Mouse (Mus musculus): ENCODE data around the gene Snap47.

The Snap47 gene

DNA sequence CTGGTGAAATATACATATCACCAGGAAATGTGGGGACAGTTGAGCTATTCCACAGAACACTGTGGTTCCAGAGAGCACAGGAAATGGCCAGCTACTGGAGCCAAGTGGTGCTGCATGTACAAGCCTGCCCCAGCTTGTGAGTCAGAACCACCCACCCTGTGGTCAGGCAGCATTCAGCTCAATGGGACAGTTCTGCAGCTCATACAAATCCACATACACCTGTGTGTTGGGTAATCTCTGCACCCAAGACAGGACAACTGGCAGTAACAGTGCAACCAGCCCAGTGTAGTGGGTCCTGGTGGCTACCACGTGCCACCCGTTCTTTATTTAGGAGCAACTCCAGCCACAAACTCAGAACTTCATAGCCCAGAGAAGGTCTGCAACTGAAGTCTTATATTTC, 29.0 kb downstream of the Snap47 start:
- DNase-seq (ENCODE audit: low read depth) = no peak

DNA sequence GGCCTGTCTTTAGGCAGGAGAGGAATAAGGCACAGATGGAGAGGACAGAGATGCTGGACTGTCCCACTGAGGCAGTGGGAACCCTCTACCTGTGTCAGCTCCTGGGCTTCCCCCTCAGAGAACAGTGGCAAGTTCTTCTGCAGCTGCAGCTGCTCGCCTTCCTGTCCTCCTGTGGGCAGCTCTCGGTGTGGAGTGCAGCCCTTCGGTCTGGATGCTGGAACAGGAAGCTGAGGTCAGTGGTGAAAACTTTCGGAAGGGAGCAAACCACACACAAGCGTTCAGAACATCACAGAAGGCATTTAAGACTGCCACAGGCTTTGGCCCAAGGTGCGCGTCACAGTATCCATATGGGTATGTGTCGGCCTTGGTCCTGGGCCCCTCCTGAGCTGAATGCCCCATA, 29.6 kb downstream of the Snap47 start:
- no peak for DNase-seq (ENCODE audit: low read depth)

GRCm38 (mm10) chr11:59418708-59419107, 32.3 kb downstream of the Snap47 start:
- DNase-seq (ENCODE audit: low read depth) = no peak

DNA sequence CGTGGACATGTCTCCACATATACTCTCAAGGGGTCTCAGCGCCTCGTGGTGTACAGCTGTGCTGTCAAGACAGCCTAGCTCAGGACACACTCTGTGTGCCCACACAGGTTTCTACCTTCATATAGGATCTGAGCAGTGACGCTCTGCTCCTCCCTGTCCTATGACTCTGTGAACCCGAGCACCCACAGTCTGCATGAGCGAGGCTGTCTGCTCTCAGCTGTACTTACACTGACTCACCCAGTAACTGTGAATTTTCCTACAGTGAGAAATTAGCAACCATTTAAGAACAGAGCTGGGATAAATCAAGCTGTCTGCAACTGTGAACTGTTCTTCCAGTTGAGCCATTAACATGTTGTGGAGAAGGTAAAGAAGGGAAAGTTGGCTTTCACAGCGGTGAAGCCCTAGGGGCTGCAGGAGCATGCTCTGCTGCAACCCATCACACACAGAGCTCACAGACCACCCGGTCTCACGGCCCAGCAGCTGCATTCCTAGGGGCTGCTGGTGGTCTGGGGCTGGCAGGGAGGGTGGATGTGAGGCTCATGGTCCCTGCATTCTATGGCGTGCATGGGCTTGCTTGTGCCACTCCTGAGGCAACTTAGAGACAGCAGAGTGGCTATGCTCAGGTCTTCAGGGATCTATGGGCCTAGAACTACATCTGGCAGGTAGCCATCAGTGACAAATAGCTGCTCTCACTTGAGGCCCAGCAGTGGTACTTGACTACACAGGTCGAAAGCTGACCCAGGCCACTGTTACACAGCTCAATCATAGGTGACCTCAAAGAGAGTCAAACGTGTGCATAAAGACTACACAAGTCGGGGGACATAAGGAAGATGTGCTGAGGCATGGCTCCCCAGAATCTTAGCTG, 37.8 kb downstream of the Snap47 start:
- DNase-seq (ENCODE audit: low read depth) = no peak

DNA sequence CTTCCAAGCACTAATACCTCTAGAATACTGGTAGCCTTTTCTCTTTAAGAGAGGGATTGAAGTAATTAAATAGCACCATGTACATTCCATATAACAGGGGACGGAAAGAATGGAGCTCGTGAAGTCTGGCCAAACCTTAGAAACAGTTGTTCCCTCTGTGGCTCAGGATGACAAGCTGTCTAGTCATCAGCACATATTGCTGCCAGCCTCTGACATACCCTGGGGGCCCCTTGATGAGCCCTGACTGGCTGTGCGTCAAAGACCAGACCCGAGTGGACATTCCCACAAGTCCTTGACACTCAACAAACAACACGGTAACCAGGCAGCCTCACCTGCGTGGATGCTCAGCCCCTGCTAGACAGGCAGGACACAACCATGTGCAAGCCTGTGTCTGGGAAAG, 38.9 kb downstream of the Snap47 start:
- no peak for DNase-seq (ENCODE audit: low read depth)

- DNase-seq (ENCODE audit: low read depth) = no peak
Measured at GRCm38 (mm10) chr11:59410851-59411250, 40.1 kb downstream of the Snap47 start.

DNA sequence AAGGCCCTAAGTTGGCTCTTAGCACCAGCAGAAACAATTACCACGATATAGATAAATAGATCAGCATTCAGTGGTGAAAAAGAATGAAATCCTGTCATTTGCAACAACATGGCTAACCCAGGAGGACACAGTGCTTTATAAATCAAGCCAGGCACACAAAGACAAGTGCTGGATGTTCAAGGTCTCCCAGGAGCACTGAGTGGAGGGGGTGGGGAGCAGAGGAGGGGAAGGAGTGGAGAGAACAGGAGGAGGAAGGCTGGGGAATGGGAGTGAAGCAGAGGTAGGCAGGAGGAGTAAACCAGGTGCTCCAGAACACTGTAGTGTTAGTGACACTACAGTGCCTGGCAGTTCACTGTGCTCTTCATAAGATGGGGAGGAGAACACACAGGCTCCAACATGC, 45.2 kb downstream of the Snap47 start:
- no peak for DNase-seq (ENCODE audit: low read depth)

- DNase-seq (ENCODE audit: low read depth) = no peak
Measured at GRCm38 (mm10) chr11:59400876-59401275, 50.1 kb downstream of the Snap47 start.

- no peak for DNase-seq (ENCODE audit: low read depth)
Measured at GRCm38 (mm10) chr11:59399830-59400229, 51.2 kb downstream of the Snap47 start.

DNA sequence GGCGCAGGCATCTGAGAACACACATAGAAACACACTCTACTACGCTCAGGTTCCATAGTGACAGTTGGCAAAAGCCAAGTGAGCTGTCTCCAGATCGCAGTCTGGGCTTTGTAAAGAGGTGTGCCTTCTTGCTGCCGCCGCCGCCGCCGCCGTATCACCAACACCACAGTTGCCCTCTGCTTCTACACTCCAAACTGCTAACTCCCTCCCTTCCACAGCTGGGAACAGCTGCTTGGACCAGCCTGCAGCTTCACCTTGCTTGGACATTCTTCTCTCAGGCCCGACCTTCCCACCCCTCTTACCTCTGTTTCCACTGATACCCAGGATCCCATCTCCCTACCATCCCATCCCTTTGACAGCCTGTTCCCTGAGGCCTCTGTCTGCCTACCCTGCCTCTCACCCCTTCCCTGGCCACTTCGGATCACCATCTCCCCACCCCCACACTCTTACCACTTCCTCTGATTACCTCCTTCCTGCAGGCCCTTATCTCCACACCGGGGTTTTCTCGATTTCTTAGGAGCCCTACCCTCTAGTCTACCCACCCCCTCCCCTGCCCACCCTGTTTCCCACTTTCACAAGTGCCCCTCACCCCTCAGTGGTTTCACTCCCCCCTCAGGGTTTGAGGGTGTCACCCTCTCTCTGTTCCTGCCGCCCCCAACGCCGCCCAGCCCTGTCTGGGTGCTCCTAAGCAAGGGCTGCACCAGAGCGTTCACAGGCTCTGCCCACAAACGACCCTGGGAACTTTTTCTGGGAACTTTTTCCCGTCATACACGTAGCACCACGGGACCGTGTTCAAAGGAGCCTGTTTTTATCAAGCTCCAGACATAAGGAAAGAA, 53.2 kb downstream of the Snap47 start:
- DNase-seq (ENCODE audit: low read depth) = no peak

GRCm38 (mm10) chr11:59394451-59394850, 56.5 kb downstream of the Snap47 start:
- DNase-seq (ENCODE audit: low read depth) = no peak

- DNase-seq (ENCODE audit: low read depth) = no peak
Measured at GRCm38 (mm10) chr11:59393591-59393990, 57.4 kb downstream of the Snap47 start.

DNA sequence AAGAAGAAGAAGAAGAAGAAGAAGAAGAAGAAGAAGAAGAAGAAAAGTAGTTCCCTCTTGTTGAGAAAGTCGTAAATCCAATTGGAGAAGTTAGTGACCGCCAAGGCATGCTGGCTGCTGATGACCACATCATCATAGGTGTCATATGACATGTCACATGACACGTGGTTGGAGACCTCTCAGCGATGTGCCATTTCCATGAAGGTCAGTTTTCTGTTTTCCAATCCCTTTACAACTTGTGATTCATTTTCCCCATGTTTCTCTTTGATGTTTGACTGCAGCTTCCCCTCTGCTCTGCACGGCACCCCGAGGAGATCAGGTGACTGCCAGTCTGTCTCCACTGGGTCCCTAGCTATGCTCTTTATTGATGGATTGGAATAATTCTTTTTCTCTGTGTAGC, 58.7 kb downstream of the Snap47 start:
- no peak for DNase-seq (ENCODE audit: low read depth)

DNA sequence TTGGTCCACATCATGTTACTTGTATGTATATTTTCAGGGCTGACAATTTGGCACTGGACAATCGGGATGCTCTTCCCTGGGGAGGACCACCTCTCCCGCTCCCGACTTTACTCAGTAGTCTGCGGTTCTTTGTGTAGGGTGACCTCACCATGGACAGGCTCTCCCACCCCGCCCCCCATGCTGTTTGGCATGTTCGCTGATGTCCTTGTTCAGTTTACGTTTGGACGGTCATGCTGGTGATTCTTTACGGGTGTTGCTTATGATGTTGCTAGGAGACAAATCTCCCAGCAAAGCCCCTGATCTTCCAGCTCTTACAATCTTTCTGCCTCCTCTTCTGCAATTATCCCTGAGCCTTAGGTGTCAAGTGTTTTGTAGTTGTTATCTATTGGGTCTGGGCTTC, 60.5 kb downstream of the Snap47 start:
- no peak for DNase-seq (ENCODE audit: low read depth)

DNA sequence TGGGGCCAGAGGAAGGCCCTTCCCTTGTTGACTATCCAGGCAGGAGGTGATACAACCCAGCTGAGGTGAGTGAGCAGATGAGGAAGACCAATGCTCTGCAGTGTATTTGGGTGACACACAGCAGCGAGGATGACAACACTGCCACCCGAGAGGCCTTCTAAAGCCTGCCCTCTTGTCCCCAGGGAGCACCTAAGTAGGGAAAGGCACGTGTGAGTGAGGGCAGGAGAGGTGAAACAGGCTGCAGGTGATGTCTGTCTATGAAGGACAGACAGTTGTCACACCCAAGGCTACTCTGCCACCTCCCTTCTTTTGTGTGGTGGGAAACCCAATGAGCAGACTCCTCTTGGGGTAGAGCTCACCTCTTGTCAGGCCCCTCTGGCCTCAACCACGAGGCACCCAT, 61.4 kb downstream of the Snap47 start:
- no peak for DNase-seq (ENCODE audit: low read depth)

DNA sequence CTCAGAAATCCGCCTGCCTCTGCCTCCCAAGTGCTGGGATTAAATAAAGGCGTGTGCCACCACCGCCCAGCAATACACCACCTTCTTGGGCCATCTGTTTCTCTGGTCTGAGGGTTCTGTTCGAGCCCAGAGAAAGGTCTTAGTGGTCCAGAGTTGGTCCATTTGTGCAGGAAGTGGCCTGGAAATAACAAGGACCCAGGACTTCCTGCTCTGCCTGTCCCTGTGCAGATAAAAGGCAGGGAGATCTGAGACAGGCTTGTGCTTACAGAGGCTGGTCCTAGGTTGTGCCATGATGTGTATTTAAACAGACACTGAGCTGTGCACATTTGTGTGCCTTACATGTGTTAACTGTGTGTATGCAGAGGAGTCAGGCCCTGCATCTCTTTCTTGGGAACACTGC, 62.2 kb downstream of the Snap47 start:
- DNase-seq (ENCODE audit: low read depth) = no peak

DNA sequence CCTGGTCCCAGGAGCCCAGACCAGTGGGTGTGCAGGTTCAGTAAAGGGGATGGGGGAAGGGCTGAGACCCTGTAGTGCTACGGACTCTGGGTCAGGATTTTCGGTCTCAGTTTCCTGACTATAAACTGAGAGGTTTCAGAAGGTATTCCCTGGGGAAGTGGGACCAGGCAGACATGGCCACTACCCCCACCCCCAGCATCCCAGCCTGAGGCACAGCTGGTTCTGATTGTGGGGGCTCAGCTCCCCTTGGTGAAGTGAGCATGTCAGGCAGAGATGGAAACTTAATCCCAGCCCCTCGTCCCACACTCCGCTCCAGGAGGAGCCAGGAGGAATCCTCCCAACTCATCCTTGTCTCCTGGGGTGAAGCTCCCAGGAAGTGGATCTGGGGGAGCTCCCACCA, 63.5 kb downstream of the Snap47 start:
- DNase-seq (ENCODE audit: low read depth) = no peak

GRCm38 (mm10) chr11:59385123-59385522, 65.9 kb downstream of the Snap47 start:
- no peak for DNase-seq (ENCODE audit: low read depth)

GRCm38 (mm10) chr11:59384441-59384959, 66.5 kb downstream of the Snap47 start:
- DNase-seq (ENCODE audit: low read depth) = no peak

DNA sequence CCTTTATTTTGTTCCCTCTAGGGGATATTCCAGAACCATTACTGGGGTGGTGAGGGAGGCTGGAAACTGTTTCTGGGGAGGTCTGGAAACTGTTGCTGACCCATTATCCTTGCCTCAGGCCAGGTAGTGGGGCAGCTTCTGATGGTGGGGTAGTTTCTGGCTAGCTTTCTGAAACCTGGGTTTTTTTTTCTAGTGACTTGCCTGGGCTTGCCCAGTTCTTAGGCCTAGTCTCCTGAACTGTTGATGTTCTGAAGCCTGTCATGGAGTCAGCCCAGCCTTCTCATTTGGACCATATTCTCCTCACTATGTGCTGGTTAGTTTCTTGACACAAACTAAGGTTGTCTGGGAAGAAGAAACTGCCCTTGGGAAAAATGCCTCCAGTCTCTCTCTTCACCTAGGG, 71.4 kb downstream of the Snap47 start:
- DNase-seq (ENCODE audit: low read depth) = no peak

DNA sequence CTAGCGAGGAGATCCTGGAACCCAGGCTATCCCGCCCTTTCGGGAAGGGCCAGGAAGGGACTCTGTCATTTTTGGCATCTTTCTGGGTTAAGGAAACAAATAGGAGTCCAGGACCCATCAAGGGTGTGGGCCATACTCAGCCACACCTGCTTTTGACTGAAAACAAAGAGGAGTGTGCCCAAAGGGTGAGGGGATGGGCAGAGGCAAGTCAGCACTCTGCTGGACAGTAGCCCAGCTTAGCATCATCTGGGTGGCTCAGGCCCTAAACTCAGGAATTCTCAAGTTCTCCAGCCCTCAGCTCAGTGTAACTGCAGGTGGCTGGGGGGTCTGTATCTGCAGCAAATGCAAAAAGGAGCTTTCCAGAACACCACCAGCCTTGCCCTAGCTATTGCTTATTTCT, 73.0 kb downstream of the Snap47 start:
- DNase-seq (ENCODE audit: low read depth) = no peak

DNA sequence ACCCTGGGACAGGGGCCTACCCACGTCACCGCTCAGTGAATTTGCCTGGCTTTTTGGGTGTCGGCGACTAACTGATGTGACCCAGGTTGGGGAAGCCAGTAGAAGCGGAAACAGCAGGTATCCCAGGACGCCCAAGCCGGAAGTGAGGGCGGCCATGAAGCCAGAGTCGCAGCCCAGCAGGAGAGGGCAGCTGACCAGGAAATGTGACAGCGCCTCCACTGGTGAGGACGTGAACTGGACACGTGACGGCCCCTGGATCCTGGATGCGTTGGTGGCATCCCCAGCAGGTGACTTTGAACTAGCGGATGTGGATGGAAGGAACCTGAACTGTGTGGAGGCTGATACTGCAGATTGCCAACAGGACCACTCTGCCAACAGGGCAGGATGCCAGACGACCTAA, 75.5 kb downstream of the Snap47 start, which contains the start of gene Prss38:
Gene Prss38 (minus strand): TSS at position 183 of the 400 bp plus-strand sequence.
- DNase-seq (ENCODE audit: low read depth) = no peak

- DNase-seq (ENCODE audit: low read depth) = no peak
Measured at GRCm38 (mm10) chr11:59369848-59370247, 81.1 kb downstream of the Snap47 start.

All from c-Kit-positive CD71-positive TER-119-negative erythroid progenitor cells, embryonic 14.5 days (primary cell).